In genomic region chr17:7383167-7384143, GRCm38 (mm10) we compare ENCODE assay signal across 16 mouse cellular contexts. TPM values are rescaled to one million over a fixed set of nuclear protein-coding genes. Genes with fewer than 3 reads are reported as not detected.
"Had no signal": no experiment of that assay in that cellular context is flagged by ENCODE, and none has a peak within 500 bp of the region (broad histone marks: within the 10 kb centered on the region; RNA-seq: fewer than 3 reads in every experiment).

No protein-coding gene starts in this region.

RNA-seq across cellular contexts. Expression of gene Unc93a2, which starts 1.8 kb away (rescaled TPM):
- total RNA-seq: megakaryocyte-erythroid progenitor cell, adult 5-6 weeks had no signal
- polyA plus RNA-seq: lung, embryonic 14.5 days; lung, embryonic 16.5 days; midbrain, embryonic 10.5 days; midbrain, embryonic 12.5 days; midbrain, embryonic 14.5 days; midbrain, embryonic 16.5 days; myocyte; neural tube, embryonic 11.5 days; neural tube, embryonic 13.5 days; spleen, adult 2 months; stomach, embryonic 15.5 days had no signal

RNA-seq across cellular contexts. Expression of gene Gm49630, which starts 11.7 kb away (rescaled TPM):
- total RNA-seq: megakaryocyte-erythroid progenitor cell, adult 5-6 weeks had no signal
- polyA plus RNA-seq: lung, embryonic 14.5 days; lung, embryonic 16.5 days; midbrain, embryonic 10.5 days; midbrain, embryonic 12.5 days; midbrain, embryonic 14.5 days; midbrain, embryonic 16.5 days; myocyte; neural tube, embryonic 11.5 days; neural tube, embryonic 13.5 days; neural tube, embryonic 15.5 days; spleen, adult 2 months; stomach, embryonic 15.5 days; stomach, postnatal 0 days; thymus, adult 2 months; urinary bladder, adult 2 months had no signal

RNA-seq across cellular contexts. Expression of gene Ttll2, which starts 31.0 kb away (rescaled TPM):
- total RNA-seq: megakaryocyte-erythroid progenitor cell, adult 5-6 weeks had no signal
- polyA plus RNA-seq: lung, embryonic 14.5 days; lung, embryonic 16.5 days; midbrain, embryonic 10.5 days; midbrain, embryonic 12.5 days; midbrain, embryonic 14.5 days; midbrain, embryonic 16.5 days; myocyte; neural tube, embryonic 11.5 days; neural tube, embryonic 13.5 days; neural tube, embryonic 15.5 days; spleen, adult 2 months; stomach, embryonic 15.5 days; thymus, adult 2 months; urinary bladder, adult 2 months had no signal

RNA-seq across cellular contexts. Expression of gene Tcp10a, which starts 59.0 kb away (rescaled TPM):
- total RNA-seq: megakaryocyte-erythroid progenitor cell, adult 5-6 weeks had no signal
- polyA plus RNA-seq: lung, embryonic 14.5 days; lung, embryonic 16.5 days; midbrain, embryonic 10.5 days; midbrain, embryonic 12.5 days; midbrain, embryonic 14.5 days; midbrain, embryonic 16.5 days; myocyte; neural tube, embryonic 11.5 days; neural tube, embryonic 15.5 days; spleen, adult 2 months; stomach, embryonic 15.5 days; stomach, postnatal 0 days; thymus, adult 2 months; urinary bladder, adult 2 months had no signal
